Mouse (Mus musculus): ENCODE measurements at regions not wholly inside any gene's neighbourhood (a gene's known extent, or its start where the extent isn't known, plus 50 kb on each side); places are given as distances from the start of the nearest gene placed in this dataset.

DNA sequence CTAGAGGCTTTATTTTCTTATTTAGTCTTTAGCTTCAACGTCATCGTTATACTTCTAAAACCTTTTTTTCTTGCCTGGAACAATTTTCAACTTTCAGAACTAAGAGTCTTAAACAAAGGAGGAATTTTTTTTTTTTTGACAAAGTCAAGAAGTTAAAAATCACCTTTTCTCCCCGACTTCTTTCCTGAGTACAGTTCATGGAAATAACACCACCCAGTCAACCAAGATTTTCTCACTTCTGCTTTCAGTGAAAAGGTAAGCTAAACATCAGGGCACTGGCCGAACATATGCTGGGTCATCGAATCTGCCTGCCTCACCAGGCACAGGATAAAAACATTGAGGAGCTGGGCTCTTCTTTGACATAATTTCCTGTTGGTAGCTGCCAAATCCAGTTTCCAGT, 277.4 kb upstream of the Actbl2 start:
- TF ChIP-seq POLR2A (IDR thresholded peaks at IDR 0.05; ENCODE audit: borderline replicate concordance, low read depth, low read length) (no peak), CTCF (IDR thresholded peaks at IDR 0.05; ENCODE audit: low read depth, low read length) (no peak)
